Mouse (Mus musculus): ENCODE results near the gene Tfap4. TPM values are rescaled to one million over a fixed set of nuclear protein-coding genes. Genes with fewer than 3 reads are reported as not detected.

Gene Tfap4
- polyA plus RNA-seq, 1 experiment from 2014 or later = 8.1 TPM

DNA sequence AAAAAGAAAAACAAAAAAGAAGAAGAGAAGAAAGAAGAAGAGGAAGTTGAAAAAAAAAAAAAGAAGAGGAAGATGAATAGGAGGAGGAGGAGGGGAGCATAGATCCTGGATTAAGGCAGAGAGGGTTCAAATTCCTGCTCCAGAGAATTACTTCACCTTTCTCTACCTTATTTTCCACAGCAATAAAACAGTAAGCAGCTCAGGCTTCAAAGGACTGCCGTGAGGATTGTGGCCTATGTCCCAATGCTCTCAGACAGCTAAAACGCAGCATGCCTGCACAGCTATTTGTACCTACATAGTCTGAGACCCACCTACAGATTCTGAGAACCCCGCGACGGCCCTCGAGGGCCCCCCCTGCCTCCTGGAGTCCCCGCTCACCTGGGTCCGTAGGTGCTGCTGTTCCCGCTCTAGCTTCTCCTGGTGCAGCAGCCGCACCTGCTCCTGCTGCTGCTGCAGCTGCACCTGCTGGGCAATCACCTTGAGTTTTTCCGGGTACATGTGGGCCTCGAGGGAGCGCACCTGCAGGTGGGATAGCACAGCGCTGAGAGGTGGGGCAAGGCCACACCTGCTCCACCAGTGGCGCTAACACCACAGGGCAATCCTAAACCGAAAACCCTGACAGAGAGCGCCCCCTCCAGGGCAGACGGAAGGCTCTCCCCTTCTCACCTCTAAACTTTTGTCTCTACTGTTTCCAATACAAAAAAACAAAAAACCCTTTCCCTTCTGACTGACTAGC lies 10.5 kb downstream of the Tfap4 start:
- H3K4me2 ChIP-seq (ENCODE audit: low read depth, low read length) = no peak overlapping the region
- no peak overlapping the region for H3K9ac ChIP-seq (ENCODE audit: low read length)
- H3K27ac ChIP-seq (ENCODE audit: low read length) = no peak overlapping the region
- no peaks in the 10 kb centered on the region for H3K27me3 ChIP-seq (ENCODE audit: control insufficient read depth, insufficient read depth, low read length)
- no peak overlapping the region for H3K4me3 ChIP-seq (ENCODE audit: low read length)
- H3K9me3 ChIP-seq (replicated peaks; ENCODE audit: control insufficient read depth, low read length) = no peaks in the 10 kb centered on the region
- 91% methylated on average over 18 of the region's 18 CpGs for WGBS
- ATAC-seq (replicated peaks; ENCODE audit: extremely low read depth, insufficient read depth, low FRiP score) = no peak
- H3K36me3 ChIP-seq (ENCODE audit: control insufficient read depth, insufficient read depth) = peaks cover 34% of the 10 kb centered on the region
- peaks cover 15% of the 10 kb centered on the region for H3K4me1 ChIP-seq (ENCODE audit: control insufficient read depth, insufficient read depth, low read length)

DNA sequence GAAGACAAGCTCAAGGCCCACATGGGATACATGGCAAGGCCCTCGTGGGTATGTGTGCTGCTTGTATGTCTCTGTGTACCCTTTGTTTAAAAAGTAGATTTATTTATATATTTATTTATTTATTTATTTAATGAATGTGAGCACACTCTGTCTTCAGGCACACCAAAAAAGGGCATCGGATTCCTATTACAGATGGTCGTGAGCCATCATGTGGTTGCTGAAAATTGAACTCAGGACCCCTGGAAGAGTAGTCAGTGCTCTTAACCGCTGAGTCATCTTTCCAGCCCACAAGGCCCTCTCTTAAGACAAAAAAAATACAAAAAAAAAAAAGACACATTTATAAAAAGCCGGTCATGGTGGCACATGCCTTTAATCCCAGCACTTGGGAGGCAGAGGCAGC lies 12.0 kb downstream of the Tfap4 start:
- Histone ChIP-seq H3K4me2 (ENCODE audit: low read depth, low read length) (no peak overlapping the region), H3K27me3 (ENCODE audit: control insufficient read depth, insufficient read depth, low read length) (no peaks in the 10 kb centered on the region), H3K9me3 (replicated peaks; ENCODE audit: control insufficient read depth, low read length) (no peaks in the 10 kb centered on the region), H3K9ac (ENCODE audit: low read length) (no peak overlapping the region), H3K4me1 (ENCODE audit: control insufficient read depth, insufficient read depth, low read length) (peaks cover 2% of the 10 kb centered on the region; the same call in 1 of the 2 replicates), H3K36me3 (ENCODE audit: control insufficient read depth, insufficient read depth) (peaks cover 34% of the 10 kb centered on the region), H3K27ac (ENCODE audit: low read length) (no peak overlapping the region), H3K4me3 (ENCODE audit: low read length) (no peak overlapping the region)
- WGBS = 85% methylated on average over 5 of the region's 5 CpGs
- no peak for ATAC-seq (replicated peaks; ENCODE audit: extremely low read depth, insufficient read depth, low FRiP score)

DNA sequence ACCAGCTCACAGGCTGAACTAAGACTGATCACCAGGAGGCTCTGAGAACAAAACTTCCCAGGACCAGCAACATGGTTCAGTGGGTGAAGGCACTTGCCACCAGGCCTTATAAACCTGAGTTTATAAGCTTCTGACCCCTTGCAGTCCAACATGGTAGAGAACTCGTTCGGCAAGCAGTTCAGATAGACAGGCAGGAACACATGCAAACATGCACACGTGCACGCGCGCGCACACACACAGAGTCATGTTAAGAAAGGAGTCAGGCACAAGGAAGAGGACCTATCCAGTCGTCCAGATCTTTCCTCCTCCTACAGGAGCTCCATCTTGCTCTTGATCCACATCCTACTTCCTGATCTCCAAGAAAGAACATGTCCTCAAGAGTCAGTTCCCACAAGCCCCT lies 12.8 kb downstream of the Tfap4 start:
- Histone ChIP-seq H3K4me2 (ENCODE audit: low read depth, low read length) (no peak overlapping the region), H3K36me3 (ENCODE audit: control insufficient read depth, insufficient read depth) (peaks cover 34% of the 10 kb centered on the region), H3K27me3 (ENCODE audit: control insufficient read depth, insufficient read depth, low read length) (no peaks in the 10 kb centered on the region), H3K4me3 (ENCODE audit: low read length) (no peak overlapping the region), H3K9me3 (replicated peaks; ENCODE audit: control insufficient read depth, low read length) (no peaks in the 10 kb centered on the region), H3K27ac (ENCODE audit: low read length) (no peak overlapping the region), H3K9ac (ENCODE audit: low read length) (no peak overlapping the region), H3K4me1 (ENCODE audit: control insufficient read depth, insufficient read depth, low read length) (peaks cover 6% of the 10 kb centered on the region)
- 95% methylated on average over 8 of the region's 8 CpGs for WGBS
- no peak for ATAC-seq (replicated peaks; ENCODE audit: extremely low read depth, insufficient read depth, low FRiP score)

DNA sequence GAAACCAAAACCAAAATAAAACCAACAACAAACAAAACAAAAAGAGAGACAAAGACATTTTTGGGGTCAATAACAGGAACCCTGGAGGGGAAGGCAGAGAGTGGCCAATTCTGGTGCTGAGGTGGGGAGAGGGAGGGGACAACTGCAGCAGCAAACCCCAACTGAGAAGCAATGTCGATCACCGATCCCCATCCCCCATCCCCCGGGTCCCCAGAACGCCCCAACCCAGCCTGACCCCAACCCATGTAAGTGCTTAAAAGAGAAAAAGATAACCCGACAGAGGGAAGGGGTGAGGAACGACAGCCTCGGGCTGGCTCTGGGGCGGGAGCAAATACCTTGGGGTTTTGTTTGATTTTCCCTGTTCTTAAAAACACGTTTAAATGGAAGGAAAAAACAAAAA lies 14.8 kb downstream of the Tfap4 start:
- no peak overlapping the region for H3K4me3 ChIP-seq (ENCODE audit: low read length)
- peaks cover 4% of the 10 kb centered on the region for H3K4me1 ChIP-seq (ENCODE audit: control insufficient read depth, insufficient read depth, low read length)
- ATAC-seq (replicated peaks; ENCODE audit: extremely low read depth, insufficient read depth, low FRiP score) = no peak
- peaks cover 29% of the 10 kb centered on the region for H3K36me3 ChIP-seq (ENCODE audit: control insufficient read depth, insufficient read depth)
- WGBS = 73% methylated on average over 9 of the region's 9 CpGs
- H3K4me2 ChIP-seq (ENCODE audit: low read depth, low read length) = no peak overlapping the region
- no peaks in the 10 kb centered on the region for H3K27me3 ChIP-seq (ENCODE audit: control insufficient read depth, insufficient read depth, low read length)
- H3K9me3 ChIP-seq (replicated peaks; ENCODE audit: control insufficient read depth, low read length) = no peaks in the 10 kb centered on the region
- H3K27ac ChIP-seq (ENCODE audit: low read length) = no peak overlapping the region
- no peak overlapping the region for H3K9ac ChIP-seq (ENCODE audit: low read length)

DNA sequence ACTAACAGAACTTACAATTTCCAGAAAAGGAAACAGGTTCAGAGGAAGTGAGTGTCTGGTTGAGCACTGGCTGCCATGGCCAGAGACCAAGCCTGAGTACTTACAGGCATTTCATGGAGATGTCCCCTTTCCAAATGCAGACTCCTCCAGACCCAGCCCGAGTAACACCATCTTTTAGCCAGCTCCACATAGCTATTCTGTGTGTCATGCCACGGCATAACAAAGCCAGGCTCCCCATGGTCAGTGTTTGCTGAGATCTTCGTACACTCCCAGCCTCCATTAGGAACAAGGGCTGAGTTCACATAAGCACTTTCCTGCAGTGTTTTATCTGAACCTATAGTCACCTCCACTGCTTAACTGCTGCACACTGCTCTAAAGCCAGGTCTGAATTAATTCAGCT lies 16.4 kb downstream of the Tfap4 start:
- Histone ChIP-seq H3K4me1 (ENCODE audit: control insufficient read depth, insufficient read depth, low read length) (peaks cover 4% of the 10 kb centered on the region), H3K27ac (ENCODE audit: low read length) (no peak overlapping the region), H3K4me2 (ENCODE audit: low read depth, low read length) (no peak overlapping the region), H3K9ac (ENCODE audit: low read length) (no peak overlapping the region), H3K36me3 (ENCODE audit: control insufficient read depth, insufficient read depth) (peaks cover 18% of the 10 kb centered on the region), H3K4me3 (ENCODE audit: low read length) (no peak overlapping the region), H3K9me3 (replicated peaks; ENCODE audit: control insufficient read depth, low read length) (no peaks in the 10 kb centered on the region), H3K27me3 (ENCODE audit: control insufficient read depth, insufficient read depth, low read length) (no peaks in the 10 kb centered on the region)
- 70% methylated on average over 3 of the region's 3 CpGs for WGBS
- no peak for ATAC-seq (replicated peaks; ENCODE audit: extremely low read depth, insufficient read depth, low FRiP score)

DNA sequence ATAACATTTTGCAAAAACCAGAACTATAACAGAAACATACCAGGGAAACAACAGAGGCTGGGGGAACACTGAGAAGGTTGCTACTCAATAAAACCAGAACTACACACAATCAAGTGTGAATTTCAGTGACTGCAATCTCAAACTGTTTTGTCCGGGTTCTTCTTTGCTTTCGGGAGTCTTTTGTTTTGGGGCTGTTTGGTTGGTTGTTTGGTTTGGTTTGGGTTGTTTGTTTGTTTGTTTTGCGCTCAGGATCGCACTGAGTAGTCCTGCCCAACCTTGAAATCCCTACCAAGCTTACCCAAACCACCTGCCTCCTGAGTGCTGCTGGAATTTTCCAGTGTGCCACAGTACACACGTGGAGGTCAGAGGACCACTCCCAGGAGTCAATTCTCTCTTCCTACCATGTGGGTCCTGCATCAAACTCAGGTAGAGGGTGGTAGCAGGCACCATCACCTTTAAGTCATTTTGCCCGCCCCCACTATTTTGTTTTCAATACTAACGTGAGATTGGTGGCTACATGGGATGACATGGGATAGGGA lies 17.3 kb downstream of the Tfap4 start:
- Histone ChIP-seq H3K27me3 (ENCODE audit: control insufficient read depth, insufficient read depth, low read length) (no peaks in the 10 kb centered on the region), H3K9ac (ENCODE audit: low read length) (peak overlapping the region; percentile 64), H3K36me3 (ENCODE audit: control insufficient read depth, insufficient read depth) (peaks cover 17% of the 10 kb centered on the region), H3K27ac (ENCODE audit: low read length) (peak overlapping the region; percentile 46; the same call in 1 of the 2 replicates), H3K4me3 (ENCODE audit: low read length) (peak overlapping the region; percentile 54; the same call in 1 of the 2 replicates), H3K4me1 (ENCODE audit: control insufficient read depth, insufficient read depth, low read length) (peaks cover 6% of the 10 kb centered on the region), H3K4me2 (ENCODE audit: low read depth, low read length) (peak overlapping the region; percentile 54), H3K9me3 (replicated peaks; ENCODE audit: control insufficient read depth, low read length) (no peaks in the 10 kb centered on the region)
- WGBS = 36% methylated on average over 7 of the region's 7 CpGs
- no peak for ATAC-seq (replicated peaks; ENCODE audit: extremely low read depth, insufficient read depth, low FRiP score)

DNA sequence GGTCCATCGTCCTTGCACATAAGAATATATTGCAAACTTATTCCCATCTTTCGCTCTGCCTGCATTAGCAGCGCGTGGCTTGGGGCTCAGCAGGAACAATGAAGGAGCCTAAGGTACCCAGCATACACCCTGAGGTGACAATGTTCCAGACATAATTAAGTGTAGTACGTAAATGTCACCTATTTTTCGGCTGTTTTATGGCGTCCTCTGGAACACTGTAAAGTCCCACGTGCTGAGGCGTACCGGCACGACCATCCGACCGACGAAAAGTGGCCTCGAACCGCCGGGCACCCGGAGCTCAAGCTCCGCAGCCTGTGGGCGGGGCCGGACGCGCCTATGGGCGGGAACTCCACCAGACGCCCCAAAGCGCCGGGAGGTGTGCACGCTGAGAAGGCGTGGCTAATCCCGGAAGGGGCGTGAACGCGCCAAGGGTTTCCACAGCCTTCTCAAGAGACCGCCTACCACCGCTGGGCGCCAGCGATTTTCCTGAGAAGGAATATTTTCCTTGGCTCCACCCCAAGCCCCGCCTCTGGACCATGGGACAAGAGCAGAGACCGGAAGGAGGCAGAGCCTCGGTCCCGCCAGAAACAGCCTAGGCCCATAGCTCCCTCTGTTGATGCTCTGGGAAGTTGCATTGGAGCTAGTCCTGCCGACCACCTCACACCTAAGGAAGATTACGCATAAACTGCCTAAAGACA lies 18.0 kb downstream of the Tfap4 start, which contains the start of gene Srl:
Srl (minus strand) TSS at position 316 of the 698 bp plus-strand sequence.
- H3K9ac ChIP-seq (ENCODE audit: low read length) = peak within 1 kb of the TSS; percentile 64
- H3K27ac ChIP-seq (ENCODE audit: low read length) = peak within 1 kb of the TSS; percentile 68
- peaks cover 6% of the 10 kb centered on the region for H3K4me1 ChIP-seq (ENCODE audit: control insufficient read depth, insufficient read depth, low read length)
- H3K9me3 ChIP-seq (replicated peaks; ENCODE audit: control insufficient read depth, low read length) = no peaks in the 10 kb centered on the region
- ATAC-seq (replicated peaks; ENCODE audit: extremely low read depth, insufficient read depth, low FRiP score) = peak; percentile 99
- peaks cover 12% of the 10 kb centered on the region for H3K36me3 ChIP-seq (ENCODE audit: control insufficient read depth, insufficient read depth)
- WGBS = 1% methylated on average over 43 of the region's 43 CpGs
- H3K4me2 ChIP-seq (ENCODE audit: low read depth, low read length) = peak within 1 kb of the TSS; percentile 72
- no peaks in the 10 kb centered on the region for H3K27me3 ChIP-seq (ENCODE audit: control insufficient read depth, insufficient read depth, low read length)
- H3K4me3 ChIP-seq (ENCODE audit: low read length) = peak within 1 kb of the TSS; percentile 54

DNA sequence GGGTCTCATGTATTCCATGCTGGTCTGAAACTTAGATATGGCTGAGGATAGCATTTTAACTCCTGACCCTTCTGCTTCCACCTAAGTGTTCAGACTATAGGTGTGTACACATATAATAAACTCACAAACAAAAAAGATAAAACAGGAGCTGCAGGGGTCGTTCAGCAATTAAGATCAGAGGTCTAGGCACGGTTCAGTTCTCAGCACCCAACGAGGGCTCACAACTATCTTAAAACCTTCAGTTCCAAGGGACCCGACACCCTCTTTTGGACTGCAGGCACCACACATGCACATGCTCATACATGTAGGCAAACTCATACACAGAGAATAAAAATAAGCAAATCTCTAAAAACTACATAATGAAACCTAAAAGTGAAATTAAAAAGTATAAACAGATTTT lies 18.6 kb downstream of the Tfap4 start:
- Histone ChIP-seq H3K4me2 (ENCODE audit: low read depth, low read length) (peak overlapping the region; percentile 72), H3K4me1 (ENCODE audit: control insufficient read depth, insufficient read depth, low read length) (peaks cover 6% of the 10 kb centered on the region), H3K4me3 (ENCODE audit: low read length) (peak overlapping the region; percentile 54), H3K9ac (ENCODE audit: low read length) (peak overlapping the region; percentile 64), H3K27me3 (ENCODE audit: control insufficient read depth, insufficient read depth, low read length) (no peaks in the 10 kb centered on the region), H3K36me3 (ENCODE audit: control insufficient read depth, insufficient read depth) (peaks cover 10% of the 10 kb centered on the region), H3K9me3 (replicated peaks; ENCODE audit: control insufficient read depth, low read length) (no peaks in the 10 kb centered on the region), H3K27ac (ENCODE audit: low read length) (peak overlapping the region; percentile 68)
- ATAC-seq (replicated peaks; ENCODE audit: extremely low read depth, insufficient read depth, low FRiP score) = no peak
- WGBS = 55% methylated on average over 4 of the region's 4 CpGs
